Mouse (Mus musculus): ENCODE measurements around the gene Eprs.

DNA sequence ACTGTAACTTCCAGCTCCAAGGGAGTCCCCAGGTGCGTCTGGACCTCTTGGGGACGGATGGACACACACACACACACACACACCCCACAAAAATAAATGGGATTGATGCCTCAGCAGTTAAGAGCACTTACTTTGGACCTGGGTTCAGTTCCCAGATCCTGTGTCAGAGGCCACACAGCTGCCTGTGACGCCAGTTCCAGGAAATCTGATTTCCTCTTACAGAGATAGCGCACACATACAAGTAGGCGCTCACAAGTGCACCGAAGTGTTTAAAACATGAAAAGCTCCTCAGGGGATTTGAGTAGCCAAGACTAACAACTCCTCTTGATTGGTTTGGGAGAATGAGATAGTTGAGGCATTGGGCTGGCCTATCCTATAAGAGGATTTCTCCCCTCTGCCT, 57.9 kb downstream of the Eprs start:
- TF ChIP-seq CTCF (IDR thresholded peaks at IDR 0.05; ENCODE audit: low read depth) (no peak), EP300 (IDR thresholded peaks at IDR 0.05; ENCODE audit: low read depth) (no peak)
